In genomic region chr17:63007876-63008275, GRCm38 (mm10) we compare ENCODE assay signal across 17 mouse cellular contexts.
A peak's percentile ranks its signal among the peaks of the same experiment; 100 is the strongest.
DNase-seq lines count a peak whose midpoint lies in the region; ATAC-seq lines count a peak whose summit lies in the region.
"Had no signal": no experiment of that assay in that cellular context is flagged by ENCODE, and none has a peak within 500 bp of the region (broad histone marks: within the 10 kb centered on the region; RNA-seq: fewer than 3 reads in every experiment).

No protein-coding gene starts in this region.

- no peak for DNase-seq in kidney, adult 9 months
- DNase-seq in spleen, postnatal 36 days (ENCODE audit: low spot score in 2 of 2), result peak; percentile 27 to 43
- no peak for DNase-seq in spleen, postnatal 14 days (ENCODE audit: low spot score in 2 of 2)
- DNase-seq in urinary bladder, postnatal 10 days (ENCODE audit: low spot score), result no peak
- DNase-seq: adrenal gland, postnatal 36 days; forebrain, postnatal 0 days; heart, postnatal 36 days had no signal

- peak; percentile 26; the same call in 1 of the 2 replicates for ATAC-seq in kidney, embryonic 15.5 days (replicated peaks; ENCODE audit: low FRiP score)
- peak; percentile 17; the same call in 1 of the 2 replicates for ATAC-seq in hindbrain, embryonic 16.5 days
- ATAC-seq in stomach, embryonic 16.5 days (ENCODE audit: insufficient read depth, low FRiP score), result no peak
- no peak for ATAC-seq in cerebellum, adult (ENCODE audit: insufficient number of reproducible peaks, low FRiP score, low TSS enrichment)
- ATAC-seq: CD4-positive, CD25-positive, alpha-beta regulatory T cell, adult 4 months; forebrain, postnatal 0 days had no signal

- no peaks in the 10 kb centered on the region for H3K9me3 ChIP-seq in kidney, embryonic 15.5 days (replicated peaks)
- H3K9me3 ChIP-seq in hindbrain, embryonic 16.5 days (ENCODE audit: control insufficient read depth, low read length), result no peaks in the 10 kb centered on the region
- H3K9me3 ChIP-seq in stomach, embryonic 16.5 days (replicated peaks; ENCODE audit: control insufficient read depth, low read length), result no peaks in the 10 kb centered on the region
- H3K9me3 ChIP-seq: embryonic facial prominence, embryonic 13.5 days; heart, embryonic 10.5 days; limb, embryonic 15.5 days had no signal

- no peak overlapping the region for H3K9ac ChIP-seq in kidney, embryonic 15.5 days
- no peak overlapping the region for H3K9ac ChIP-seq in hindbrain, embryonic 16.5 days (ENCODE audit: low read depth, low read length)
- H3K9ac ChIP-seq in stomach, embryonic 16.5 days (ENCODE audit: low read length), result no peak overlapping the region
- H3K9ac ChIP-seq: embryonic facial prominence, embryonic 13.5 days; forebrain, postnatal 0 days; limb, embryonic 15.5 days; lung, embryonic 14.5 days had no signal

- H3K36me3 ChIP-seq in kidney, embryonic 15.5 days, result no peaks in the 10 kb centered on the region
- no peaks in the 10 kb centered on the region for H3K36me3 ChIP-seq in hindbrain, embryonic 16.5 days (ENCODE audit: control insufficient read depth, insufficient read depth, low read length)
- H3K36me3 ChIP-seq in stomach, embryonic 16.5 days (ENCODE audit: control insufficient read depth, insufficient read depth, low read length), result no peaks in the 10 kb centered on the region
- H3K36me3 ChIP-seq: embryonic facial prominence, embryonic 13.5 days; heart, embryonic 10.5 days; limb, embryonic 15.5 days had no signal

- WGBS in kidney, embryonic 15.5 days, result 56% methylated on average over 12 of the region's 12 CpGs
- WGBS in hindbrain, embryonic 16.5 days, result 54% methylated on average over 12 of the region's 12 CpGs
- 73% methylated on average over 12 of the region's 12 CpGs for WGBS in stomach, embryonic 16.5 days

- H3K4me2 ChIP-seq in kidney, embryonic 15.5 days, result no peak overlapping the region
- H3K4me2 ChIP-seq in hindbrain, embryonic 16.5 days (ENCODE audit: low read length), result no peak overlapping the region
- H3K4me2 ChIP-seq in stomach, embryonic 16.5 days (ENCODE audit: low read depth, low read length), result no peak overlapping the region
- H3K4me2 ChIP-seq: embryonic facial prominence, embryonic 13.5 days; limb, embryonic 15.5 days; lung, embryonic 14.5 days had no signal

- H3K4me3 ChIP-seq in kidney, embryonic 15.5 days (replicated peaks), result no peak overlapping the region
- no peak overlapping the region for H3K4me3 ChIP-seq in hindbrain, embryonic 16.5 days (ENCODE audit: low read length)
- H3K4me3 ChIP-seq in stomach, embryonic 16.5 days (replicated peaks; ENCODE audit: low read length), result no peak overlapping the region
- H3K4me3 ChIP-seq: embryonic facial prominence, embryonic 13.5 days; heart, embryonic 10.5 days; left cerebral cortex, adult 2 months; limb, embryonic 15.5 days had no signal

- H3K27me3 ChIP-seq in kidney, embryonic 15.5 days, result no peaks in the 10 kb centered on the region
- no peaks in the 10 kb centered on the region for H3K27me3 ChIP-seq in hindbrain, embryonic 16.5 days (replicated peaks; ENCODE audit: control insufficient read depth, insufficient read depth, low read length)
- H3K27me3 ChIP-seq in stomach, embryonic 16.5 days (ENCODE audit: control insufficient read depth, insufficient read depth, low read length), result no peaks in the 10 kb centered on the region
- H3K27me3 ChIP-seq: embryonic facial prominence, embryonic 13.5 days; limb, embryonic 15.5 days had no signal

- peaks cover 20% of the 10 kb centered on the region for H3K4me1 ChIP-seq in kidney, embryonic 15.5 days
- H3K4me1 ChIP-seq in hindbrain, embryonic 16.5 days (ENCODE audit: control insufficient read depth, insufficient read depth, low read depth, low read length), result peaks cover 7% of the 10 kb centered on the region
- H3K4me1 ChIP-seq in stomach, embryonic 16.5 days (ENCODE audit: control insufficient read depth, insufficient read depth, low read length), result 0 out of 2 replicates have a peak, but pooled peaks cover 7% of the 10 kb centered on the region

- H3K27ac ChIP-seq in kidney, embryonic 15.5 days, result peak overlapping the region; percentile 42
- no peak overlapping the region; the same call in 1 of the 2 replicates for H3K27ac ChIP-seq in hindbrain, embryonic 16.5 days (ENCODE audit: low read depth, low read length)
- peak overlapping the region; percentile 26; the same call in 1 of the 2 replicates for H3K27ac ChIP-seq in stomach, embryonic 16.5 days (ENCODE audit: low read length)
- H3K27ac ChIP-seq: embryonic facial prominence, embryonic 13.5 days; left cerebral cortex, adult 2 months; limb, embryonic 15.5 days had no signal

Comparison
In these comparisons a context has a peak if more than half of its experiments do, and no peak if none do; other contexts are left out.
1. DNase-seq: peak in spleen, postnatal 36 days (2 of 2); none in kidney, adult 9 months (single experiment), spleen, postnatal 14 days (0 of 2) and urinary bladder, postnatal 10 days (single experiment).
2. ATAC-seq: peak in kidney, embryonic 15.5 days (single experiment) and hindbrain, embryonic 16.5 days (single experiment); none in stomach, embryonic 16.5 days (single experiment) and cerebellum, adult (single experiment).